Mouse (Mus musculus) forebrain, embryonic 13.5 days (tissue): ENCODE results near the gene Lgalsl. TPM values are rescaled to one million over a fixed set of nuclear protein-coding genes. Genes with fewer than 3 reads are reported as not detected.

Experiments used
- ATAC-seq: fragments of 200-750 bp; cut with Nextera tagmentation; 2 replicates; pipeline ENCODE4 v1.8.0; 2017
- H3K27ac ChIP-seq: fragments of 300-500 bp; sonication (generic); 2 replicates; pipeline ENCODE4 v1.5.1; 2015; ENCODE audit warnings: inconsistent platforms, mild to moderate bottlenecking, moderate library complexity
- H3K27me3 ChIP-seq: fragments of 300-500 bp; sonication (generic); 2 replicates; pipeline ENCODE4 v1.6.1; 2015; ENCODE audit warnings: mild to moderate bottlenecking, inconsistent platforms
- H3K36me3 ChIP-seq: fragments of 300-500 bp; sonication (generic); 2 replicates; pipeline ENCODE4 v1.6.1; 2015; ENCODE audit warnings: mild to moderate bottlenecking, inconsistent platforms; ENCODE audit not compliant: poor library complexity, severe bottlenecking
- H3K4me1 ChIP-seq: fragments of 300-500 bp; sonication (generic); 2 replicates; pipeline ENCODE4 v1.6.1; 2015; ENCODE audit warnings: inconsistent platforms
- H3K4me2 ChIP-seq: fragments of 300-500 bp; sonication (generic); 2 replicates; pipeline ENCODE4 v1.6.1; 2015; ENCODE audit warnings: inconsistent platforms, mild to moderate bottlenecking, moderate library complexity
- H3K4me3 ChIP-seq: fragments of 300-500 bp; sonication (generic); 2 replicates; pipeline ENCODE4 v1.5.1; 2015; ENCODE audit warnings: mild to moderate bottlenecking, inconsistent platforms
- H3K9ac ChIP-seq: fragments of 300-500 bp; sonication (generic); 2 replicates; pipeline ENCODE4 v1.6.1; 2015; ENCODE audit warnings: mild to moderate bottlenecking, inconsistent platforms
- H3K9me3 ChIP-seq: fragments of 300-500 bp; sonication (generic); replicated peaks from 2 replicates; pipeline ENCODE4 v1.6.1; 2016; ENCODE audit warnings: inconsistent platforms
- WGBS: fragments of 180-500 bp; shearing (Covaris S2); methylation state at CpG from one replicate; pipeline ENCODE4 v1.1.7; 2015; 5-methylcytosine and 5-hydroxymethylcytosine counted together
- polyA plus RNA-seq: library from polyadenylated mRNA; unstranded; fragments of >200 nt; fragmentation: Nextera tagmentation; extraction: Ambion mirVana; gene quantifications from 2 replicates; pipeline ENCODE4 v1.2.1, GENCODE M21; 2015

The Lgalsl gene
- polyA plus RNA-seq, 1 experiment from 2014 or later: 45.4 TPM

DNA sequence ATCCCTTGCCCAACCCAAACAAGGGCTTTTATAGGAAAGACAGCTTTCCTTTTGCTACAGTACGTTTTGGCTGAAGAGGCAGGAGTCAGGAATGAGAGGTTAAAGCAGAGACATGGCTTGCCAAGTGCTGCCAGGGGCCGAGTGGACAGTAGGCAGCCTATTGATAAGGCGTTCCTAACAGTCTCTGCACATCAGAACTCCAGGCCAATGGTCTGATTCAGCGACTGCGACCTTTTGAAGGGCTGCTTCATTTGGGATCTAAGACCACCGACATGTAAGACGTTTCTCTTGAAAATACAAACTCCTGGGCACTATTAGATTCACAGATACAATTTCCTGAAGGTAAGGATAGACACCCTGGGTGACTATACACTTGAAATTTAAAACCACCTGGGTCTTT is 9.5 kb downstream of the Lgalsl start:
- H3K4me2 ChIP-seq: no peak overlapping the region
- H3K36me3 ChIP-seq: peaks cover 13% of the 10 kb centered on the region
- H3K9ac ChIP-seq: no peak overlapping the region
- 0 out of 2 replicates have a peak, but pooled peaks cover 4% of the 10 kb centered on the region for H3K4me1 ChIP-seq
- H3K27ac ChIP-seq: no peak overlapping the region
- 80% methylated on average over 7 of the region's 7 CpGs for WGBS
- H3K9me3 ChIP-seq: no peaks in the 10 kb centered on the region
- H3K27me3 ChIP-seq: no peaks in the 10 kb centered on the region
- no peak overlapping the region for H3K4me3 ChIP-seq
- no peak for ATAC-seq

DNA sequence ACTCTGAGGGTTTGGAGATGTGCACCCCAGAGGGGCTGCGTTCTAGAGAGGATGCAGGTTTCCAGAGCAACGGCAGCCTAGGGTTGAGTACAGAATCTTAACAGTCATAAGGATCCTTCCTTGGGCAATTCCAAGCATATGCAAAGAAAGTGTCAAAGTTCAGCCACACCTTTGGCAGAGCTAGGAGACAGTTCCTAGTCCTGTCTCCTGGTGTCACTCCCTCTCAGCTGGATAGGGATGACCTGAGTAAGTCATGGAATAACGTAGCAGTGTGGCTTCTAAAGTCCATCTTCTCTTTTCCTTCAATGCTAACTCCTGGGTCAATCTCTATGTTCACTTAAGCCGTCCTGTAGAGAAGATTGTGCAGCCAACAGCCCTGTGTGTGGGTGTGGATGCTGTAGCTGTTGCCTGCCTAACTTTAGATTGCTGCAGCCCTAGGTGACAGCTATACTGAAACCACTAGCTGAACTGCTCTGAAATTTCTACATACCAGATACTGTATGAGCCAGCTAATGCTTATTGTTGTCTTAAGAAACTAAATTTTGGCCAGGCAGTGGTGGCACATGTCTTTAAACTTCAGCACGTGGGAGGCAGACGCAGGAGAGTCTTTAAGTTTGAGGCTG is 16.8 kb downstream of the Lgalsl start:
- Histone ChIP-seq H3K4me3 (no peak overlapping the region), H3K36me3 (no peaks in the 10 kb centered on the region), H3K4me1 (no peaks in the 10 kb centered on the region), H3K4me2 (no peak overlapping the region), H3K9me3 (no peaks in the 10 kb centered on the region), H3K27ac (no peak overlapping the region), H3K9ac (no peak overlapping the region), H3K27me3 (no peaks in the 10 kb centered on the region)
- no peak for ATAC-seq
- 89% methylated on average over 6 of the region's 6 CpGs for WGBS

DNA sequence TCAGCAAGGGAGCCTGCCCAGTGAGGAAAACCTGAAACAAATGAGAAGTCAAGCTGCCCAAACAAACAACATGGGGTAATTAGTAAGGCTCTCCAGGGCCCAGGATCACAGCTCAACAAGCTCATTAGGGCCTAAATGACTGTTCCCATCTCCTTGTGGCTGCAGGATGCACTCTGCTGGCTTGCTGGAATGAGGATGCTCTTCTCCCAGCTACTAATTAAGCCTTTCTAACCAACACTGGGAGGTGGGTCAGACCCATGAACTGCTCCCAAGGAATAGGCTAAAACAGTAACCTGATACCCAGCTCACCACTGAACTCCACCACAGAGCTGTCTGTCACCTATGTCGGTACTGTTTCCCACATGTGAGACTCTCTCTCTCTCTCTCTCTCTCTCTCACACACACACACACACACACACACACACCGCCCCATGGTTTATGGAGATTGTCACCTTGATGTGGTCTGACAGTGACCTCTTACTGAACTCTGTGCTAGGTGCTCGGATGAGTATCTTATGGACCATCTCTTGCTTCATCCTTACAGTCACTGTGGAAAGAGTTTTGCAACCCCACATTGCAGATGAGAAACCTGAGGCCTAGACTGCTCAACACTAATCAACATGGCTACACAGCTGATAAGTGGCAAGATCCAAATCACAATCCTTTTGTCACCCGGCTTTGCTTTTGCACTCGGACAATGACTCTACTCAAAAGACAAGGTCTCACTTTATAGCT is 18.5 kb downstream of the Lgalsl start:
- no peaks in the 10 kb centered on the region for H3K9me3 ChIP-seq
- no peak overlapping the region for H3K27ac ChIP-seq
- no peak for ATAC-seq
- no peaks in the 10 kb centered on the region for H3K4me1 ChIP-seq
- no peak overlapping the region for H3K4me2 ChIP-seq
- H3K9ac ChIP-seq: no peak overlapping the region
- H3K27me3 ChIP-seq: no peaks in the 10 kb centered on the region
- no peak overlapping the region for H3K4me3 ChIP-seq
- WGBS: 65% methylated on average over 5 of the region's 5 CpGs
- H3K36me3 ChIP-seq: no peaks in the 10 kb centered on the region

DNA sequence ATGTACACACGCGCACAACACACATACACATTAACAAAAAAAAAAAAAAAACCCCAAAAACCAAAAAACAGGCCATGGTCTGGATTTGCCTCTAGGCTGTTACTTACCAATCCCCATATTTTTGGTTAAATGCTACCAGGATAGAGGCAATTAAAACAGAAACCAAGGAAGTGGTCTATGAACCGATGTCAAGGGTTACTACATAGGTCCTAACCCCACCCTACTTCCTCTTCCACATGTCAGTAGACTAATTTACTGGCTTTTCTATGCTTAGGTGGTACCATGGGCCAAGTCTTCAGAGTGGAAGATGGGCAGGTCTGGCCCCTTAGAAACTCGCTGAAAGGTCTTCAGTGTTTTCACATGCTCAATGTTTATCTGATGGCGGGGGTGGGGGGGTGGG is 24.2 kb downstream of the Lgalsl start:
- Histone ChIP-seq H3K4me1 (no peaks in the 10 kb centered on the region), H3K27ac (no peak overlapping the region), H3K4me3 (no peak overlapping the region), H3K36me3 (no peaks in the 10 kb centered on the region), H3K27me3 (no peaks in the 10 kb centered on the region), H3K4me2 (no peak overlapping the region), H3K9ac (no peak overlapping the region), H3K9me3 (no peaks in the 10 kb centered on the region)
- no peak for ATAC-seq
- 83% methylated on average over 5 of the region's 5 CpGs for WGBS

DNA sequence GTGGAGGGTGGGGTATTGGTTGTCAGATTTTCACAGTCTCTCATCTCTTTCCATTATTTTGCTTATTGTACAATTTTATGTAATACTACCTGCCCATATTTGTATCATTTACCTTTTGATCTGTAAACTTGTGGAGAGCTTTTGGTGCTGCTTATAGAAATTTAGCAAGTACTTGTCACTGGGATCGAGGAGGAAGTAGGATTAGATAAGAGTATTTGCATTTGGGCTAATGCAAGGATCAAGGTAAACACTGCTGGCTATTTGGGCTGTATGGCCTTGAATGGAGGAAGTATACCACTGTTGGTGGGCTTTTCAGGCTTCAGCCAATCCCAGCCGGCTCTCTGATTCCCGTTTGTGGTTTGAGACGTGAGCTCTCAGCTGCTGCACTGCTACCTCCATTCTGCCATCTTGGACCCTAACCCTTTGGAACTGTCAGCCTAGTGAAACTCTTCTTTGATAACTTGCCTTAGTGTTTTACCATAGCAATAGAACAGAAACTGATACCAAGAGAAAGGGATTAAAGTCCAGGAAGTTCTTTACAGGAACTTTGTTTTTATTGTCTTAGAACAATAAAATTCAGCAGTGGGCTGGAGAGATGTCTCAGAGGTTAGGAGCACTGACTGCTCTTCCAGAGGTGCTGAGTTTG is 25.1 kb downstream of the Lgalsl start:
- H3K27ac ChIP-seq: no peak overlapping the region
- no peaks in the 10 kb centered on the region for H3K9me3 ChIP-seq
- no peak overlapping the region for H3K4me2 ChIP-seq
- peaks cover under 1% of the 10 kb centered on the region for H3K4me1 ChIP-seq
- H3K9ac ChIP-seq: no peak overlapping the region
- ATAC-seq: no peak
- H3K27me3 ChIP-seq: no peaks in the 10 kb centered on the region
- no peak overlapping the region for H3K4me3 ChIP-seq
- 59% methylated on average over 4 of the region's 4 CpGs for WGBS
- H3K36me3 ChIP-seq: no peaks in the 10 kb centered on the region

DNA sequence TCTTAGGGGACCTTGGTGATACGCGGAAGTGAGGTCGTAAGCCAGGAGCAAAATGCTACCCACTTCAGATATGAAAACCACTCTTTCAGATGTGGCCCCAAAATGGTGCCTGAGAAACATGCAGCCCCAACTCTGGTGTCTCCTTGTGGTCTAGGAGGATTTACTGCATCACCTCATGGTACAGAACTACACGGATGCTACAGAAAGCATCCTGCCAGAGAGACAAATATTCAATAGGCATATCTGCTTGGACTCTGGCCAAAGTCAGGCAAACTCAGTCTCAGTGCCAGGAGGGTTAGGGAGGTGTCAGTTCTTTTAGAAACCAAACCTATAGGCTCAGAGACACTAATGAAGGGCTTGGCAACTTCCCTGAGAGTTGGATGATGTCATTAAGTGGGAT is 26.4 kb downstream of the Lgalsl start:
- H3K27me3 ChIP-seq: 0 out of 2 replicates have a peak, but pooled peaks cover 2% of the 10 kb centered on the region
- 91% methylated on average over 4 of the region's 4 CpGs for WGBS
- no peak overlapping the region for H3K27ac ChIP-seq
- no peak overlapping the region for H3K9ac ChIP-seq
- peaks cover 9% of the 10 kb centered on the region for H3K4me1 ChIP-seq
- H3K9me3 ChIP-seq: no peaks in the 10 kb centered on the region
- no peaks in the 10 kb centered on the region for H3K36me3 ChIP-seq
- no peak overlapping the region for H3K4me2 ChIP-seq
- no peak for ATAC-seq
- H3K4me3 ChIP-seq: no peak overlapping the region

DNA sequence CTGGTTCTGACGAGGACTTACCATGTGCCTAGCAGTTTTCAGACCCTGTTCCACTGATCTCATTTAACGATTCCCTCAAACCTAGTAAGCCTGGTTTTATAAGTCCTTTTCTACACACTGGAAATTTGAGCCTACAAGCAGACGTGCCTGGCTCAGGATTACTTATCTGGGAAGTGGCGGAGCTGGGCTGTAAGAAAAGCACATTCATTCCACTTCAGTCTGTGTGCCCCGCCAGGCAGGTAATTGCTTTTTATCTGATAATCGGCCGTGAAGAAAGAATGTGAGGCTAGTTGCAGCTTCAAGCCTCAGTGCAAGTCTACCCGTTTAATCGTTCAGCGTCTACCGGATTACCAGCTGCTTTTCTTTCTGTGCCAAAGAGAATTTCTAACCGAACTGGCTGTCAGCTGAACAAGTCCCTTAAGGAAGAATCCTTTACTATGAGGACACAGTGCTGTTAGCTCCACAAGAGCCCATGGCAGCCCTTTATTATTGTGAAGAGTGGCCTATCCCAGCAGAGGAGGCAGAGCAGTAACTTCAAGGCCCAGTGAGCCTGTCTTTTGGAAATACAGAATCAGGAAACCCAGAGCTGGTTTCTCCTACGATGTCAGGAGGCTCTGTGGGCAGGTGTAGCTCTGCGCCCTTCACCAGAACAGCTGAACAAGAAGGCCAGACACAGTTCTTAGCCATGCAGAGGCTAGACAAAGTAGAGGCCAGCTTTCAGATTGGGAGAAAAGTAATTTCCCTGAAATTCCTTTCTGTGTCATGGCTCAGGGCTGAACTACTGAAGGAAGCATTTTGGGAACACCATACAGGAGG is 30.4 kb downstream of the Lgalsl start:
- 0 out of 2 replicates have a peak, but pooled peaks cover 5% of the 10 kb centered on the region for H3K27me3 ChIP-seq
- no peak overlapping the region for H3K4me3 ChIP-seq
- no peaks in the 10 kb centered on the region for H3K36me3 ChIP-seq
- no peak overlapping the region for H3K9ac ChIP-seq
- H3K27ac ChIP-seq: peak overlapping the region; percentile 6; the same call in 1 of the 2 replicates
- peak; percentile 41; the same call in 1 of the 2 replicates for ATAC-seq
- peak overlapping the region; percentile 30 for H3K4me2 ChIP-seq
- 0 out of 2 replicates have a peak, but pooled peaks cover 3% of the 10 kb centered on the region for H3K9me3 ChIP-seq
- 7% methylated on average over 14 of the region's 14 CpGs for WGBS
- peaks cover 9% of the 10 kb centered on the region for H3K4me1 ChIP-seq

DNA sequence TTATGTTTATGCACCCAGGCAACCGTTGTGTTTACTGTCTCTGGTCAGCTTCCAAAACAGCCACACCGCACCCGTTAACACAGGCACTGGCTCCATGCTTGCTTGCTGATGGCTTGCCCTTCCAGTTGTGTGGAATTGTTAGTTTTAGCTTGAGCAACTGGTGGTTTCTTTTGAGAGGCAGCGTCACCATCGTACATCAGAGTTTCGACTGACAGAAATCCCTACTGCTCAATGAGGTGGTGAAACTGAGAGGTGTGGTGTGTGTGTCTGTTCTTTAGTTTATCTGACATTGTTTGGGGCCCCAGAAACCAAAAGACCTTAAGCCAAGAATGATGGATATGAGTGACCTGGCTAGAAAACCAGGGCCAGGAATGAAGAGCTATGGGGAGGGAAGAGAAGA is 33.0 kb downstream of the Lgalsl start:
- Histone ChIP-seq H3K4me1 (peaks cover 14% of the 10 kb centered on the region), H3K4me3 (no peak overlapping the region), H3K9me3 (0 out of 2 replicates have a peak, but pooled peaks cover 3% of the 10 kb centered on the region), H3K27me3 (0 out of 2 replicates have a peak, but pooled peaks cover 5% of the 10 kb centered on the region), H3K4me2 (no peak overlapping the region), H3K27ac (no peak overlapping the region), H3K9ac (no peak overlapping the region), H3K36me3 (no peaks in the 10 kb centered on the region)
- WGBS: 97% methylated on average over 6 of the region's 6 CpGs
- no peak for ATAC-seq

DNA sequence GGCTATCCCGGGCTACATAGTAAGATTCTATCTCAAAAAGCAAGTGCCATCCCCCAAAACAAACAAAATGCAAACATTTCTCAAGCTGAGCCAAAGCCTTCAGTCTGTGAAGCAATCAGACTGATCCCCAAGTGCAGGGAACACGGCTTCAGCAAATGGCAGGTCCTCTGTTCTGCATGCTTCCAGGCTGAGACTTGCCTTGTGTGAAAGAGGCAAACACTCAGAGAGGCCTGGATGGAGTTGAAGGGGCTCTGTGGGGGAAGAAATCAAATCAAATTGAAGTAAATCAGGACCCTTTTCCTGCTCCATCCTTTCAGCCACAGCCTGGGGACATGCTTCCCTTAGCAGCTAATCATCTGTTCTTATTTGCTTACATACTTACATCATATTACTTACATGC is 35.4 kb downstream of the Lgalsl start:
- Histone ChIP-seq H3K27ac (no peak overlapping the region), H3K27me3 (0 out of 2 replicates have a peak, but pooled peaks cover 5% of the 10 kb centered on the region), H3K4me3 (no peak overlapping the region), H3K9ac (no peak overlapping the region), H3K9me3 (0 out of 2 replicates have a peak, but pooled peaks cover 3% of the 10 kb centered on the region), H3K36me3 (no peaks in the 10 kb centered on the region), H3K4me2 (no peak overlapping the region), H3K4me1 (peaks cover 11% of the 10 kb centered on the region)
- 80% methylated on average over 2 of the region's 2 CpGs for WGBS
- ATAC-seq: no peak

DNA sequence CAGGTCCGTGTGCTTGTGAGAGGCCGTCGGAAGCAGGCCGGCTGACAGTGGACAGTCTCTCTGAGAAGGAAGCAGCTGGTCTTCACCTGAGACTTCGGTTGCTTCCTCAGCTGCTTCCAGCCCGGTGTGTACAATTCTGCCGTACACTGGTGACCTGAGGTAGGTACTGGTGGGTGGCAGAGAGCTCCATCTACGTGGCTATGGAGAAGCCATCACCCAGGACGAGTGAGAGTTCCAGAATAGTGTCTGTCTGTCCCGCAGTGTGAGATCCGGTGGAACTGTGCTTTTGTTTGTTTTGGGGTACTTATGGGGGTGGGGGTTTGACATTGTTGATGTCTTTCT is 36.0 kb downstream of the Lgalsl start:
- 50% methylated on average over 11 of the region's 11 CpGs for WGBS
- H3K4me2 ChIP-seq: no peak overlapping the region; the same call in 1 of the 2 replicates
- ATAC-seq: peak; percentile 54; the same call in 1 of the 2 replicates

DNA sequence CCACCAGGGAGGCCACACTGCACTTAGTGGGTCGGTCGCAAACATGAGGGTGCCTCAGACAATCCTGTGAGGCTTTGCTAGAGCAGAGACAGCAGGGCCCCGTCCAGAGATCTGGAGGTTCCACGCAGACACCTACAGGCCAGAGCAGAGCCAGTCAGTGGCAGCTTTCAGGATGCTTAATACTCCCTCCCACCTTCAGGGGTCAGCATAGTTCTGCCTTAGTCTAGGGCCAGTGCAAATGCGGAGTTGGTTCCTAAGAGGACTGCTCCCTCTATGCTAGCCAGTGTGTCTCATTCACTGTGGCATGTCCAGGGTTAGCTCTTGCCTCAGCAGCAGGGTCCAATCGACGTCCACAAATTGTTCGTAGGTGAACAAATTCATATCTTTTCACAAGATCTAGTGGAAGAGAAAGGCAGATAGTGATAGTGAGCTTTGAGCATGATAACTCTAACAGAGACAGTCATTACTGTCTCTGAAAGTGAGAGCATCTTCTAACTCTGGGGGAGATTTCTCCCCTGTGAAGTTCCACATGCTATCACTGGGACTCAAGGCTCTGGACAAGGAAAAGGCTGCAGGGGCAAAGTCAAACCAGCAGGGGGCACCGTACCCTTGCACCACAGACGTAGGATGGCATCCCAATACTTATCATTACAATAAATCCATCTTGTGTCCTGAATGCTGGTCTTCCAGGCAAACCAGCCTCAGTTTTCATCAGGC is 36.5 kb downstream of the Lgalsl start:
- peak; percentile 92 for ATAC-seq
- no peak overlapping the region for H3K27ac ChIP-seq
- no peak overlapping the region for H3K9ac ChIP-seq
- no peak overlapping the region for H3K4me3 ChIP-seq
- peaks cover 5% of the 10 kb centered on the region; the same call in 1 of the 2 replicates for H3K4me1 ChIP-seq
- no peaks in the 10 kb centered on the region for H3K36me3 ChIP-seq
- 0 out of 2 replicates have a peak, but pooled peaks cover 3% of the 10 kb centered on the region for H3K9me3 ChIP-seq
- 38% methylated on average over 10 of the region's 10 CpGs for WGBS
- H3K27me3 ChIP-seq: 0 out of 2 replicates have a peak, but pooled peaks cover 2% of the 10 kb centered on the region
- H3K4me2 ChIP-seq: no peak overlapping the region; the same call in 1 of the 2 replicates

More for the DNA sequence above, 36.0 kb downstream of the Lgalsl start:
- H3K27me3 ChIP-seq: 0 out of 2 replicates have a peak, but pooled peaks cover 5% of the 10 kb centered on the region
- 0 out of 2 replicates have a peak, but pooled peaks cover 3% of the 10 kb centered on the region for H3K9me3 ChIP-seq
- H3K9ac ChIP-seq: no peak overlapping the region
- no peaks in the 10 kb centered on the region for H3K36me3 ChIP-seq
- peaks cover 5% of the 10 kb centered on the region; the same call in 1 of the 2 replicates for H3K4me1 ChIP-seq
- no peak overlapping the region for H3K4me3 ChIP-seq
- no peak overlapping the region for H3K27ac ChIP-seq
